Mouse (Mus musculus) brain, embryonic 14.5 days (tissue): ENCODE measurements at regions not wholly inside any gene's neighbourhood (a gene's known extent, or its start where the extent isn't known, plus 50 kb on each side); places are given as distances from the start of the nearest gene placed in this dataset.

Experiments used
- DNase-seq: peaks from one replicate; pipeline ENCODE4 v3.0.0-alpha.2; 2011; ENCODE audit warnings: low read depth
- CTCF ChIP-seq: fragments of 200-500 bp; IDR thresholded peaks from 2 replicates; pipeline ENCODE4 v1.5.1; 2012; ENCODE audit warnings: inconsistent platforms, mild to moderate bottlenecking, moderate library complexity, borderline replicate concordance; ENCODE audit not compliant: insufficient read depth, insufficient read length; ENCODE audit errors: extremely low read depth
- POLR2A ChIP-seq: fragments of 200-500 bp; IDR thresholded peaks from 2 replicates; pipeline ENCODE4 v1.6.1; 2012; ENCODE audit warnings: mild to moderate bottlenecking, inconsistent platforms, borderline replicate concordance; ENCODE audit not compliant: poor library complexity, insufficient read depth, insufficient read length, severe bottlenecking; ENCODE audit errors: extremely low read depth

- DNase-seq: peak; percentile 69
Measured at GRCm38 (mm10) chr15:86763581-86764375, 549.5 kb downstream of the Tbc1d22a start.

GRCm38 (mm10) chr15:86767623-86768022, 553.4 kb downstream of the Tbc1d22a start:
- no peak for DNase-seq
- TF ChIP-seq POLR2A (no peak), CTCF (no peak)

More at GRCm38 (mm10) chr15:86763581-86764375, 549.5 kb downstream of the Tbc1d22a start:
- TF ChIP-seq POLR2A (no peak), CTCF (no peak)

GRCm38 (mm10) chr15:86773041-86773440, 558.8 kb downstream of the Tbc1d22a start:
- no peak for DNase-seq
- TF ChIP-seq POLR2A (no peak), CTCF (no peak)

GRCm38 (mm10) chr15:86777998-86778397, 563.7 kb downstream of the Tbc1d22a start:
- no peak for DNase-seq
- no peak for TF ChIP-seq POLR2A
- no peak for TF ChIP-seq CTCF

- DNase-seq: peak; percentile 41
- no peak for TF ChIP-seq CTCF
- TF ChIP-seq POLR2A: no peak
Measured at GRCm38 (mm10) chr15:86781160-86781559, 566.9 kb downstream of the Tbc1d22a start.

GRCm38 (mm10) chr15:86794716-86795115, 580.5 kb downstream of the Tbc1d22a start:
- DNase-seq: no peak
- TF ChIP-seq POLR2A: no peak
- TF ChIP-seq CTCF: no peak

- peak; percentile 33 for DNase-seq
- TF ChIP-seq CTCF: no peak
- no peak for TF ChIP-seq POLR2A
Measured at GRCm38 (mm10) chr15:86798474-86799178, 584.4 kb downstream of the Tbc1d22a start.

GRCm38 (mm10) chr15:86807296-86808080, 593.2 kb downstream of the Tbc1d22a start:
- no peak for TF ChIP-seq CTCF
- TF ChIP-seq POLR2A: no peak
- no peak for DNase-seq

GRCm38 (mm10) chr15:86811821-86812220, 597.6 kb downstream of the Tbc1d22a start:
- DNase-seq: no peak
- TF ChIP-seq POLR2A: no peak
- TF ChIP-seq CTCF: no peak

- TF ChIP-seq POLR2A: no peak
- no peak for TF ChIP-seq CTCF
- peak; percentile 59 for DNase-seq
Measured at GRCm38 (mm10) chr15:86814808-86815421, 600.7 kb downstream of the Tbc1d22a start.
